Mouse (Mus musculus) forebrain, embryonic 11.5 days (tissue): ENCODE data around the gene Pnmt. TPM values are rescaled to one million over a fixed set of nuclear protein-coding genes. Genes with fewer than 3 reads are reported as not detected.
A peak's percentile ranks its signal among the peaks of the same experiment; 100 is the strongest.

Source experiments
- ATAC-seq: fragments of 200-750 bp; cut with Nextera tagmentation; replicated peaks from 2 replicates; pipeline ENCODE4 v1.8.0; 2017; ENCODE audit warnings: moderate TSS enrichment; ENCODE audit not compliant: low FRiP score
- DNase-seq: peaks from one replicate; pipeline ENCODE4 v3.0.0-alpha.2; 2017; ENCODE audit warnings: low spot score
- H3K27ac ChIP-seq: fragments of 300-500 bp; sonication (generic); 2 replicates; pipeline ENCODE4 v1.5.1; 2014; ENCODE audit warnings: low read depth, low read length
- H3K27me3 ChIP-seq: fragments of 300-500 bp; sonication (generic); 2 replicates; pipeline ENCODE4 v1.6.1; 2014; ENCODE audit warnings: mild to moderate bottlenecking, low read length, mixed read lengths; ENCODE audit not compliant: control insufficient read depth, insufficient read depth
- H3K36me3 ChIP-seq: fragments of 300-500 bp; sonication (generic); 2 replicates; pipeline ENCODE4 v1.6.1; 2014; ENCODE audit warnings: mild to moderate bottlenecking, low read length, moderate library complexity, mixed read lengths; ENCODE audit not compliant: control insufficient read depth, insufficient read depth
- H3K4me1 ChIP-seq: fragments of 300-500 bp; sonication (generic); replicated peaks from 2 replicates; pipeline ENCODE4 v1.6.1; 2014; ENCODE audit warnings: low read length, mixed read lengths; ENCODE audit not compliant: control insufficient read depth, insufficient read depth
- H3K4me2 ChIP-seq: fragments of 300-500 bp; sonication (generic); 2 replicates; pipeline ENCODE4 v1.6.1; 2014; ENCODE audit warnings: low read depth, mild to moderate bottlenecking, low read length, moderate library complexity, mixed read lengths; ENCODE audit not compliant: severe bottlenecking
- H3K4me3 ChIP-seq: fragments of 300-500 bp; sonication (generic); 2 replicates; pipeline ENCODE4 v1.5.1; 2014; ENCODE audit warnings: low read depth, low read length
- H3K9ac ChIP-seq: fragments of 300-500 bp; sonication (generic); 2 replicates; pipeline ENCODE4 v1.6.1; 2014; ENCODE audit warnings: low read length
- H3K9me3 ChIP-seq: fragments of 300-500 bp; sonication (generic); 2 replicates; pipeline ENCODE4 v1.6.1; 2016; ENCODE audit warnings: low read length, mixed read lengths; ENCODE audit not compliant: control insufficient read depth
- WGBS: fragments of 180-500 bp; shearing (Covaris S2); extraction: QIAGEN DNeasy Blood & Tissue Kit; methylation state at CpG from one replicate; pipeline ENCODE4 v1.1.7; 2014; 5-methylcytosine and 5-hydroxymethylcytosine counted together
- polyA plus RNA-seq: library from polyadenylated mRNA; unstranded; fragments of >200 nt; fragmentation: Nextera tagmentation; extraction: Ambion mirVana; gene quantifications from 2 replicates; pipeline ENCODE4 v1.2.1, GENCODE M21; 2014

Gene Pnmt
- polyA plus RNA-seq, 1 experiment from 2014 or later = not detected

GRCm38 (mm10) chr11:98366290-98366689 lies 20.0 kb upstream of the Pnmt start:
- Histone ChIP-seq H3K27me3 (no peaks in the 10 kb centered on the region), H3K4me1 (peaks cover 6% of the 10 kb centered on the region), H3K27ac (no peak overlapping the region), H3K4me3 (no peak overlapping the region), H3K4me2 (no peak overlapping the region), H3K9ac (no peak overlapping the region), H3K9me3 (no peaks in the 10 kb centered on the region), H3K36me3 (no peaks in the 10 kb centered on the region)
- ATAC-seq (no peak), DNase-seq (no peak)
- 85% methylated on average over 10 of the region's 10 CpGs for WGBS

- H3K4me3 ChIP-seq = no peak overlapping the region
- no peaks in the 10 kb centered on the region for H3K9me3 ChIP-seq
- no peak for DNase-seq
- ATAC-seq = no peak
- no peaks in the 10 kb centered on the region for H3K36me3 ChIP-seq
- no peak overlapping the region for H3K27ac ChIP-seq
- no peak overlapping the region for H3K9ac ChIP-seq
- WGBS = 81% methylated on average over 10 of the region's 10 CpGs
- peaks cover 14% of the 10 kb centered on the region for H3K4me1 ChIP-seq
- H3K4me2 ChIP-seq = no peak overlapping the region
- no peaks in the 10 kb centered on the region for H3K27me3 ChIP-seq
Measured at GRCm38 (mm10) chr11:98367171-98367862, 18.9 kb upstream of the Pnmt start.

GRCm38 (mm10) chr11:98367863-98368186 lies 18.4 kb upstream of the Pnmt start:
- ATAC-seq (no peak), DNase-seq (no peak)
- Histone ChIP-seq H3K4me1 (peaks cover 14% of the 10 kb centered on the region), H3K36me3 (no peaks in the 10 kb centered on the region), H3K4me3 (no peak overlapping the region), H3K9ac (no peak overlapping the region), H3K4me2 (no peak overlapping the region), H3K9me3 (no peaks in the 10 kb centered on the region), H3K27ac (no peak overlapping the region), H3K27me3 (no peaks in the 10 kb centered on the region)
- WGBS = 86% methylated on average over 7 of the region's 7 CpGs

GRCm38 (mm10) chr11:98369337-98369736 lies 16.9 kb upstream of the Pnmt start:
- Histone ChIP-seq H3K9me3 (no peaks in the 10 kb centered on the region), H3K27me3 (no peaks in the 10 kb centered on the region), H3K4me3 (no peak overlapping the region), H3K27ac (no peak overlapping the region), H3K4me2 (no peak overlapping the region), H3K9ac (no peak overlapping the region), H3K4me1 (peaks cover 14% of the 10 kb centered on the region), H3K36me3 (no peaks in the 10 kb centered on the region)
- DNase-seq (no peak), ATAC-seq (no peak)
- WGBS = 82% methylated on average over 6 of the region's 6 CpGs

GRCm38 (mm10) chr11:98370588-98370987 lies 15.7 kb upstream of the Pnmt start:
- no peak overlapping the region for H3K4me2 ChIP-seq
- H3K9me3 ChIP-seq = no peaks in the 10 kb centered on the region
- ATAC-seq = no peak
- no peak overlapping the region for H3K27ac ChIP-seq
- no peak overlapping the region for H3K9ac ChIP-seq
- no peak for DNase-seq
- peaks cover 14% of the 10 kb centered on the region for H3K4me1 ChIP-seq
- no peaks in the 10 kb centered on the region for H3K27me3 ChIP-seq
- peaks cover 4% of the 10 kb centered on the region; the same call in 1 of the 2 replicates for H3K36me3 ChIP-seq
- WGBS = 75% methylated on average over 2 of the region's 2 CpGs
- H3K4me3 ChIP-seq = no peak overlapping the region

- Histone ChIP-seq H3K27me3 (no peaks in the 10 kb centered on the region), H3K27ac (peak overlapping the region; percentile 58), H3K4me2 (peak overlapping the region; percentile 21), H3K4me3 (no peak overlapping the region), H3K4me1 (peaks cover 14% of the 10 kb centered on the region), H3K9ac (0 out of 2 replicates have a peak overlapping the region, but pooled peaks have one; percentile 12), H3K9me3 (no peaks in the 10 kb centered on the region), H3K36me3 (peaks cover 4% of the 10 kb centered on the region; the same call in 1 of the 2 replicates)
- peak; percentile 82 for DNase-seq
- WGBS = 22% methylated on average over 10 of the region's 10 CpGs
- ATAC-seq = peak; percentile 84
Measured at GRCm38 (mm10) chr11:98371556-98372240, 14.6 kb upstream of the Pnmt start.

GRCm38 (mm10) chr11:98372406-98372805 lies 13.8 kb upstream of the Pnmt start:
- H3K9me3 ChIP-seq = no peaks in the 10 kb centered on the region
- H3K9ac ChIP-seq = no peak overlapping the region
- peaks cover 4% of the 10 kb centered on the region; the same call in 1 of the 2 replicates for H3K36me3 ChIP-seq
- H3K27ac ChIP-seq = no peak overlapping the region
- WGBS = 8% methylated on average over 2 of the region's 2 CpGs
- no peak overlapping the region for H3K4me3 ChIP-seq
- ATAC-seq (0 out of 2 replicates have a peak, but pooled peaks have one; percentile 35), DNase-seq (peak; percentile 75)
- H3K27me3 ChIP-seq = no peaks in the 10 kb centered on the region
- no peak overlapping the region; the same call in 1 of the 2 replicates for H3K4me2 ChIP-seq
- peaks cover 14% of the 10 kb centered on the region for H3K4me1 ChIP-seq

GRCm38 (mm10) chr11:98373244-98373643 lies 13.0 kb upstream of the Pnmt start:
- H3K36me3 ChIP-seq = peaks cover 4% of the 10 kb centered on the region; the same call in 1 of the 2 replicates
- H3K4me1 ChIP-seq = peaks cover 14% of the 10 kb centered on the region
- H3K4me2 ChIP-seq = no peak overlapping the region
- ATAC-seq (no peak), DNase-seq (no peak)
- H3K27ac ChIP-seq = no peak overlapping the region
- H3K4me3 ChIP-seq = no peak overlapping the region
- no peaks in the 10 kb centered on the region for H3K27me3 ChIP-seq
- WGBS = 90% methylated on average over 6 of the region's 6 CpGs
- H3K9me3 ChIP-seq = no peaks in the 10 kb centered on the region
- H3K9ac ChIP-seq = no peak overlapping the region
